Comparison of ENCODE assay signal across 11 mouse cellular contexts in the genomic region with DNA sequence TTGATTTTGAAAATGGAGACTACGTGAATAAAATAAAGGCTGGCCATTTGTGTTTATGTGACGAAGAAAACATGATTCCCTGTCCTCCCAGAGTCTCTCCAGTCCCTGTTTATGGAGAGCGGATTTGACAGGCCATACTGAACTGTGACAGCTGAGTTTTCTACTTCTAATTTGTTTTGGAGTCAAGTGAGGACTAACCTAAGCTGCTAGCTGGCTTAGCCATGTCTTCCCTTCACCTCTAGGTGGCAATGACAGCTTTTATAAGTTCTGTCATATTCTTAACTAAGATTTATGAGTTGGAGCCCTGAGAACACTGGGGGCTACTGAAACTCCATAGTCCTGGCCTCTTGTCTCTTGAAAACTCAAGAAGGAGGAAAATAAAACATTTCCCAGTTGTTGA. TPM values are rescaled to one million over a fixed set of nuclear protein-coding genes. Genes with fewer than 3 reads are reported as not detected.
A peak's percentile ranks its signal among the peaks of the same experiment; 100 is the strongest.
DNase-seq lines count a peak whose midpoint lies in the region; ATAC-seq and TF ChIP-seq lines count a peak whose summit lies in the region.
"Had no signal": no experiment of that assay in that cellular context is flagged by ENCODE, and none has a peak within 500 bp of the region (broad histone marks: within the 10 kb centered on the region; RNA-seq: fewer than 3 reads in every experiment).

No protein-coding gene starts in this region.

- DNase-seq in cerebellum, adult 9-10 months, result peak; percentile 27
- DNase-seq in cerebellum, adult 11 months, result no peak
- peak; percentile 10 for DNase-seq in kidney, postnatal 14 days
- no peak for DNase-seq in kidney, postnatal 36 days
- peak; percentile 45 for DNase-seq in induced T-regulatory cell, adult 2 months (ENCODE audit: low read depth)
- no peak for DNase-seq in adrenal gland, adult 2 months
- DNase-seq: cerebellum, adult 18-20 months; gastrocnemius, postnatal 10 days had no signal

- H3K36me3 ChIP-seq in C2C12 (ENCODE audit: control insufficient read depth, insufficient read depth), result peaks cover 13% of the 10 kb centered on the region

- no peaks in the 10 kb centered on the region for H3K79me3 ChIP-seq in C2C12 (ENCODE audit: low read depth)

- H3K27me3 ChIP-seq in C2C12 (ENCODE audit: control insufficient read depth, insufficient read depth, insufficient read length), result no peaks in the 10 kb centered on the region

- TF ChIP-seq CTCF in C2C12 (IDR thresholded peaks at IDR 0.05; ENCODE audit: control insufficient read depth, insufficient read depth, insufficient read length), result peak; percentile 8

- H3ac ChIP-seq in C2C12 (ENCODE audit: control insufficient read depth, insufficient read length, low read depth), result no peak overlapping the region

- H3K4me3 ChIP-seq in C2C12 (ENCODE audit: insufficient read depth, poor library complexity, severe bottlenecking), result no peak overlapping the region
- H3K4me3 ChIP-seq: midbrain, embryonic 10.5 days had no signal

- ATAC-seq in granulocyte monocyte progenitor cell, adult 5-6 weeks (replicated peaks; ENCODE audit: poor library complexity, severe bottlenecking), result no peak

- no peaks in the 10 kb centered on the region for H3K79me2 ChIP-seq in C2C12 (ENCODE audit: control insufficient read depth, insufficient read depth)

TF ChIP-seq in C2C12, 6 proteins besides CTCF, POLR2A, EP300 and RAD21:
- TF ChIP-seq USF1 (IDR thresholded peaks at IDR 0.05; ENCODE audit: low read depth), result no peak
- no peak for TF ChIP-seq MYOD1 (IDR thresholded peaks at IDR 0.05; ENCODE audit: control insufficient read depth, insufficient read length, low read depth)

RNA-seq across cellular contexts. Expression of a gene that starts 41.1 kb away (rescaled TPM):
- polyA plus RNA-seq in C2C12 (2012; fragmentation: generic; extraction: Trizol), result 20.1 TPM
- total RNA-seq in adrenal gland, adult 2 months (2021), result 10 to 100 TPM; 26.1 to 27.4 TPM
- polyA plus RNA-seq in adrenal gland, adult 2 months (2012; rRNA removed), result 10.9 and 12.5 TPM in 2 replicates
- 25.0 and 36.1 TPM in 2 replicates for total RNA-seq in granulocyte monocyte progenitor cell, adult 5-6 weeks (2014; fragmentation: Nextera tagmentation)
- total RNA-seq in granulocyte monocyte progenitor cell, adult 5-6 weeks (2017), result 22.9 and 26.9 TPM in 2 replicates

RNA-seq across cellular contexts. Expression of a gene that starts 41.2 kb away (rescaled TPM):
- 51.4 TPM for polyA plus RNA-seq in C2C12 (2012; fragmentation: generic; extraction: Trizol)
- total RNA-seq in adrenal gland, adult 2 months (2021), result 10 to 100 TPM; 34.9 to 38.2 TPM
- 18.6 and 21.2 TPM in 2 replicates for polyA plus RNA-seq in adrenal gland, adult 2 months (2012; rRNA removed)
- total RNA-seq in granulocyte monocyte progenitor cell, adult 5-6 weeks (2014; fragmentation: Nextera tagmentation), result 64.0 and 79.4 TPM in 2 replicates
- total RNA-seq in granulocyte monocyte progenitor cell, adult 5-6 weeks (2017), result 82.2 and 90.4 TPM in 2 replicates

Comparison
In these comparisons a context has a peak if more than half of its experiments do, and no peak if none do; other contexts are left out.
1. DNase-seq: peak in cerebellum, adult 9-10 months (single experiment), kidney, postnatal 14 days (single experiment) and induced T-regulatory cell, adult 2 months (single experiment); none in cerebellum, adult 11 months (single experiment), kidney, postnatal 36 days (0 of 2) and adrenal gland, adult 2 months (single experiment).